ENCODE assay signal across 11 mouse cellular contexts in the genomic region with DNA sequence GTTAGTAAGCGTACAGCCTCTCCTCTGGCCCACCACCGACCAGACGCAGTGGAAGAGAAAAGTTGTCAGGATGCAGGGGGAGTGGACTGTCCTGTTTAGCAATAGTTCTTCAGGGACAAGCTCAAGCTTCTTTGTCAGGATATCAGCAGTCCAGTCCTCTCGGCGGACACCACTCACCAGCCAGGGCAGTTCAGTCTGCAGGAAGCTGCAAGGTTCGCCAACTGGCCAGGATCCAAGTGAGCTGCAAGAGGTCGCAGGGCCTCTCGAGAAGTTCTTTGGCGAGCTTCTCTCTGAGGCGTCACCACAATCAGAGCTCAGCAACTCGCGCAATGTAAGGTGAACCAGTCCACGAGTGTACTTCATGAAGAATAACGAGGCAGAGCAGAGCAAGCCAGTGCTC. TPM values are rescaled to one million over a fixed set of nuclear protein-coding genes. Genes with fewer than 3 reads are reported as not detected.
A peak's percentile ranks its signal among the peaks of the same experiment; 100 is the strongest.
DNase-seq lines count a peak whose midpoint lies in the region; ATAC-seq and TF ChIP-seq lines count a peak whose summit lies in the region.
"Had no signal": no experiment of that assay in that cellular context is flagged by ENCODE, and none has a peak within 500 bp of the region (broad histone marks: within the 10 kb centered on the region; RNA-seq: fewer than 3 reads in every experiment).

No protein-coding gene starts in this region.

- H3K36me3 ChIP-seq in limb, embryonic 14.5 days (ENCODE audit: control insufficient read depth, insufficient read depth, low read length) = no peaks in the 10 kb centered on the region
- H3K36me3 ChIP-seq in limb, embryonic 10.5 days = no peaks in the 10 kb centered on the region
- H3K36me3 ChIP-seq in kidney, adult 2 months (ENCODE audit: control insufficient read depth, insufficient read depth, low read length) = no peaks in the 10 kb centered on the region

- no peaks in the 10 kb centered on the region for H3K4me1 ChIP-seq in limb, embryonic 14.5 days (ENCODE audit: control insufficient read depth, insufficient read depth, low read length)
- peaks cover 10% of the 10 kb centered on the region for H3K4me1 ChIP-seq in limb, embryonic 10.5 days
- no peaks in the 10 kb centered on the region for H3K4me1 ChIP-seq in kidney, adult 2 months (ENCODE audit: control insufficient read depth, insufficient read depth, low read length)

- TF ChIP-seq POLR2A in limb, embryonic 14.5 days (IDR thresholded peaks at IDR 0.05; ENCODE audit: borderline replicate concordance, extremely low read depth, insufficient read depth, insufficient read length) = no peak
- TF ChIP-seq POLR2A in kidney, adult 2 months (IDR thresholded peaks at IDR 0.05; ENCODE audit: low read depth, low read length) = no peak

- H3K27me3 ChIP-seq in limb, embryonic 14.5 days (ENCODE audit: control insufficient read depth, insufficient read depth, low read length) = no peaks in the 10 kb centered on the region
- no peaks in the 10 kb centered on the region for H3K27me3 ChIP-seq in limb, embryonic 10.5 days (ENCODE audit: low read depth, poor library complexity, severe bottlenecking)
- H3K27me3 ChIP-seq in kidney, adult 2 months (replicated peaks; ENCODE audit: control insufficient read depth, insufficient read depth, low read length) = no peaks in the 10 kb centered on the region
- H3K27me3 ChIP-seq: Patski had no signal

- TF ChIP-seq CTCF in kidney, adult 2 months (conservative IDR thresholded peaks at IDR 0.05; ENCODE audit: insufficient read depth, insufficient read length, low read depth, low read length) = no peak

- 0 out of 2 replicates have a peak overlapping the region, but pooled peaks have one; percentile 19 for H3K27ac ChIP-seq in limb, embryonic 14.5 days (replicated peaks; ENCODE audit: low read depth, low read length)
- H3K27ac ChIP-seq in limb, embryonic 10.5 days = no peak overlapping the region
- H3K27ac ChIP-seq in kidney, adult 2 months (ENCODE audit: insufficient read depth, low read depth, low read length) = peak overlapping the region; percentile 49

- no peak for DNase-seq in limb, embryonic 14.5 days (ENCODE audit: low spot score)
- no peak for DNase-seq in limb, embryonic 10.5 days (ENCODE audit: low spot score)
- DNase-seq in gastrocnemius, adult 18-20 months (ENCODE audit: low spot score) = peak; percentile 43
- DNase-seq in kidney, adult 2 months = peak; percentile 75
- peak; percentile 85 to 92 for DNase-seq in lung, postnatal 4 days
- no peak for DNase-seq in left cerebral cortex, adult 11 months (ENCODE audit: low spot score)
- no peak for DNase-seq in cerebellum, adult 11 months
- DNase-seq: embryo, embryonic 11 days had no signal

- H3K4me3 ChIP-seq in limb, embryonic 14.5 days (replicated peaks; ENCODE audit: low read length) = no peak overlapping the region
- no peak overlapping the region for H3K4me3 ChIP-seq in limb, embryonic 10.5 days
- H3K4me3 ChIP-seq in kidney, adult 2 months (ENCODE audit: insufficient read depth, low read depth, low read length) = peak overlapping the region; percentile 7; the same call in 1 of the 2 replicates
- H3K4me3 ChIP-seq: myocyte had no signal

- H3K4me2 ChIP-seq in limb, embryonic 14.5 days (replicated peaks; ENCODE audit: low read depth, low read length, severe bottlenecking) = no peak overlapping the region

- no peak for ATAC-seq in limb, embryonic 14.5 days (ENCODE audit: low FRiP score, low read depth)
- ATAC-seq in megakaryocyte, adult 5-6 weeks (ENCODE audit: poor library complexity, severe bottlenecking) = no peak
- ATAC-seq: Patski had no signal

- no peak overlapping the region for H3K9ac ChIP-seq in limb, embryonic 14.5 days (ENCODE audit: low read depth, low read length, severe bottlenecking)

- H3K9me3 ChIP-seq in limb, embryonic 14.5 days (ENCODE audit: control insufficient read depth, low read length) = no peaks in the 10 kb centered on the region
- no peaks in the 10 kb centered on the region for H3K9me3 ChIP-seq in limb, embryonic 10.5 days (replicated peaks)

- WGBS in limb, embryonic 14.5 days = 81% methylated on average over 14 of the region's 14 CpGs
- WGBS in limb, embryonic 10.5 days = 90% methylated on average over 14 of the region's 14 CpGs
- WGBS in kidney, adult 2 months = 50% methylated on average over 14 of the region's 14 CpGs

RNA-seq across cellular contexts. Expression of gene Zbtb9, which starts 21.4 kb away (rescaled TPM):
- polyA plus RNA-seq in limb, embryonic 14.5 days (2012; rRNA removed) = 12.6 and 14.8 TPM in 2 replicates
- 10.0 and 10.6 TPM in 2 replicates for polyA plus RNA-seq in limb, embryonic 14.5 days (2014; fragmentation: Nextera tagmentation; extraction: Ambion mirVana)
- 20.6 and 22.0 TPM in 2 replicates for polyA plus RNA-seq in limb, embryonic 10.5 days (2016; fragmentation: Nextera tagmentation; extraction: Ambion mirVana)
- under 1 TPM; 0.66 TPM for total RNA-seq in gastrocnemius, adult 18-20 months (2021)
- polyA plus RNA-seq in kidney, adult 2 months (2012; rRNA removed) = 6.5 and 10.0 TPM in 2 replicates
- 4.5 and 4.7 TPM in 2 replicates for total RNA-seq in megakaryocyte, adult 5-6 weeks (2015)
- total RNA-seq in megakaryocyte, adult 5-6 weeks (2017) = 13.3 and 14.4 TPM in 2 replicates

RNA-seq across cellular contexts. Expression of gene Bak1, which starts 34.4 kb away (rescaled TPM):
- polyA plus RNA-seq in limb, embryonic 14.5 days (2012; rRNA removed) = 48.6 and 55.3 TPM in 2 replicates
- 7.9 and 11.1 TPM in 2 replicates for polyA plus RNA-seq in limb, embryonic 14.5 days (2014; fragmentation: Nextera tagmentation; extraction: Ambion mirVana)
- polyA plus RNA-seq in limb, embryonic 10.5 days (2016; fragmentation: Nextera tagmentation; extraction: Ambion mirVana) = 3.7 and 4.6 TPM in 2 replicates
- 10 to 100 TPM; 18.0 to 20.0 TPM for total RNA-seq in gastrocnemius, adult 18-20 months (2021)
- polyA plus RNA-seq in kidney, adult 2 months (2012; rRNA removed) = 36.6 and 39.4 TPM in 2 replicates
- total RNA-seq in megakaryocyte, adult 5-6 weeks (2015) = 115 and 120 TPM in 2 replicates
- 70.4 and 71.5 TPM in 2 replicates for total RNA-seq in megakaryocyte, adult 5-6 weeks (2017)

RNA-seq across cellular contexts. Expression of gene Syngap1, which starts 53.4 kb away (rescaled TPM):
- 82.4 and 111 TPM in 2 replicates for polyA plus RNA-seq in limb, embryonic 14.5 days (2012; rRNA removed)
- 2.0 and 2.4 TPM in 2 replicates for polyA plus RNA-seq in limb, embryonic 14.5 days (2014; fragmentation: Nextera tagmentation; extraction: Ambion mirVana)
- polyA plus RNA-seq in limb, embryonic 10.5 days (2016; fragmentation: Nextera tagmentation; extraction: Ambion mirVana) = 2.8 and 3.1 TPM in 2 replicates
- total RNA-seq in gastrocnemius, adult 18-20 months (2021) = 1 to 10 TPM; 2.2 to 2.8 TPM
- 14.8 and 16.8 TPM in 2 replicates for polyA plus RNA-seq in kidney, adult 2 months (2012; rRNA removed)
- 1.6 and 3.9 TPM in 2 replicates for total RNA-seq in megakaryocyte, adult 5-6 weeks (2015)
- total RNA-seq in megakaryocyte, adult 5-6 weeks (2017) = 0.33 and 0.89 TPM in 2 replicates

RNA-seq across cellular contexts. Expression of gene Cuta, which starts 55.0 kb away (rescaled TPM):
- polyA plus RNA-seq in limb, embryonic 14.5 days (2012; rRNA removed) = 127 and 172 TPM in 2 replicates
- 146 and 158 TPM in 2 replicates for polyA plus RNA-seq in limb, embryonic 14.5 days (2014; fragmentation: Nextera tagmentation; extraction: Ambion mirVana)
- polyA plus RNA-seq in limb, embryonic 10.5 days (2016; fragmentation: Nextera tagmentation; extraction: Ambion mirVana) = 184 and 188 TPM in 2 replicates
- 100 to 1,000 TPM; 103 to 109 TPM for total RNA-seq in gastrocnemius, adult 18-20 months (2021)
- 145 and 183 TPM in 2 replicates for polyA plus RNA-seq in kidney, adult 2 months (2012; rRNA removed)
- 138 and 155 TPM in 2 replicates for total RNA-seq in megakaryocyte, adult 5-6 weeks (2015)
- total RNA-seq in megakaryocyte, adult 5-6 weeks (2017) = 56.9 and 73.0 TPM in 2 replicates

Comparison
In these comparisons a context has a peak if more than half of its experiments do, and no peak if none do; other contexts are left out.
1. DNase-seq: peak in gastrocnemius, adult 18-20 months (single experiment), kidney, adult 2 months (single experiment) and lung, postnatal 4 days (2 of 2); none in limb, embryonic 14.5 days (single experiment), limb, embryonic 10.5 days (single experiment), left cerebral cortex, adult 11 months (single experiment) and cerebellum, adult 11 months (single experiment).